Mouse (Mus musculus): ENCODE data around the gene Mrps26. TPM values are rescaled to one million over a fixed set of nuclear protein-coding genes. Genes with fewer than 3 reads are reported as not detected.

The Mrps26 gene
- polyA plus RNA-seq, 1 experiment from 2014 or later: 83.9 TPM

- no peak overlapping the region for H3K27ac ChIP-seq
- H3K4me2 ChIP-seq: no peak overlapping the region
- 79% methylated on average over 3 of the region's 3 CpGs for WGBS
- H3K27me3 ChIP-seq: no peaks in the 10 kb centered on the region
- no peak for ATAC-seq (ENCODE audit: low FRiP score)
- H3K9ac ChIP-seq: no peak overlapping the region
- H3K4me3 ChIP-seq: no peak overlapping the region
- H3K4me1 ChIP-seq (replicated peaks): no peaks in the 10 kb centered on the region
- peaks cover 84% of the 10 kb centered on the region for H3K36me3 ChIP-seq
- no peaks in the 10 kb centered on the region for H3K9me3 ChIP-seq
Observed at GRCm38 (mm10) chr2:130598399-130598798, 34.9 kb downstream of the Mrps26 start.

- Histone ChIP-seq H3K27ac (no peak overlapping the region), H3K36me3 (peaks cover 64% of the 10 kb centered on the region), H3K4me1 (replicated peaks) (no peaks in the 10 kb centered on the region), H3K4me3 (no peak overlapping the region), H3K27me3 (no peaks in the 10 kb centered on the region), H3K9ac (no peak overlapping the region), H3K4me2 (no peak overlapping the region), H3K9me3 (no peaks in the 10 kb centered on the region)
- no peak for ATAC-seq (ENCODE audit: low FRiP score)
- WGBS: 87% methylated on average over 4 of the region's 4 CpGs
Observed at GRCm38 (mm10) chr2:130602195-130602594, 38.7 kb downstream of the Mrps26 start.

DNA sequence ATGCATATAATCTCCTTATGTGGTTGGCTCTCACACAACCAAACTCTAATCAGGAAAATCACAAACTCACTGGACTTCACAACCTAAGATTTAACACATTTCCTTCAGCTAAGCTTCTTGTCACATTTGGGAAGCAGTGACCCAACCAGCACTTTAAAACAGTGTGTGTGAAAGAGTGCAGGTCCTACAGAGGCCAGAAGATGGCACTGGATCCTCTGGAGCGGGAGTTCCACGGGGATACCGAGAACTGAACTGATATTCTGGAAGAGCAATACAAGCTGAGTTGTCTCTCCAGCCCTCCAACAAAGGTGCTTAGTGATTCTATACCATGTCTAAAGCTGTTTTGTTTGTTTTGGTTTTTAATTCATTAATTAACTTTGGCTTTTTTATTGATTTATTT lies 49.5 kb downstream of the Mrps26 start:
- H3K27ac ChIP-seq: no peak overlapping the region
- no peaks in the 10 kb centered on the region for H3K9me3 ChIP-seq
- ATAC-seq (ENCODE audit: low FRiP score): no peak

More for the DNA sequence above, 49.5 kb downstream of the Mrps26 start:
- Histone ChIP-seq H3K36me3 (peaks cover 45% of the 10 kb centered on the region), H3K4me1 (replicated peaks) (no peaks in the 10 kb centered on the region), H3K27me3 (no peaks in the 10 kb centered on the region), H3K9ac (no peak overlapping the region), H3K4me2 (no peak overlapping the region), H3K4me3 (no peak overlapping the region)
- WGBS: 70% methylated on average over 3 of the region's 3 CpGs

Small RNAs within 50 kb of the gene (microRNA-seq; reads per million reads assigned to microRNA genes)
- not detected for gene Gm23876

Other genes with a start within 250 kb of the Mrps26 start
- gene Cpxm1, start 166.2 kb upstream of the Mrps26 start, polyA plus RNA-seq (2015; fragmentation: Nextera tagmentation; extraction: Ambion mirVana): 29.0 and 32.6 TPM in 2 replicates
- 0.16 TPM in 1 of 2 replicates, not detected in the other for gene Gm28372, start 158.5 kb upstream of the Mrps26 start, polyA plus RNA-seq (2015; fragmentation: Nextera tagmentation; extraction: Ambion mirVana)
- 0.68 and 0.83 TPM in 2 replicates for gene 1700020A23Rik, start 158.5 kb upstream of the Mrps26 start, polyA plus RNA-seq (2015; fragmentation: Nextera tagmentation; extraction: Ambion mirVana)
- 0.23 and 0.38 TPM in 2 replicates for gene Tmem239, start 157.3 kb upstream of the Mrps26 start, polyA plus RNA-seq (2015; fragmentation: Nextera tagmentation; extraction: Ambion mirVana)
- 99.9 and 113 TPM in 2 replicates for gene Vps16, start 139.4 kb upstream of the Mrps26 start, polyA plus RNA-seq (2015; fragmentation: Nextera tagmentation; extraction: Ambion mirVana)
- 12.0 and 12.2 TPM in 2 replicates for gene Pced1a, start 139.0 kb upstream of the Mrps26 start, polyA plus RNA-seq (2015; fragmentation: Nextera tagmentation; extraction: Ambion mirVana)
- gene Ptpra, start 113.5 kb upstream of the Mrps26 start, polyA plus RNA-seq (2015; fragmentation: Nextera tagmentation; extraction: Ambion mirVana): 123 and 126 TPM in 2 replicates
- gene Oxt, start 12.4 kb downstream of the Mrps26 start, polyA plus RNA-seq (2015; fragmentation: Nextera tagmentation; extraction: Ambion mirVana): not detected in 2 replicates
- not detected in 2 replicates for gene Avp, start 18.8 kb downstream of the Mrps26 start, polyA plus RNA-seq (2015; fragmentation: Nextera tagmentation; extraction: Ambion mirVana)
- 11.7 and 12.9 TPM in 2 replicates for gene Fastkd5, start 66.3 kb downstream of the Mrps26 start, polyA plus RNA-seq (2015; fragmentation: Nextera tagmentation; extraction: Ambion mirVana)
- 11.5 and 11.8 TPM in 2 replicates for gene Ubox5, start 66.3 kb downstream of the Mrps26 start, polyA plus RNA-seq (2015; fragmentation: Nextera tagmentation; extraction: Ambion mirVana)
- 10.5 and 11.1 TPM in 2 replicates for gene Lzts3, start 79.1 kb downstream of the Mrps26 start, polyA plus RNA-seq (2015; fragmentation: Nextera tagmentation; extraction: Ambion mirVana)
- 72.0 and 74.1 TPM in 2 replicates for gene Ddrgk1, start 100.9 kb downstream of the Mrps26 start, polyA plus RNA-seq (2015; fragmentation: Nextera tagmentation; extraction: Ambion mirVana)
- 141 and 143 TPM in 2 replicates for gene Itpa, start 103.9 kb downstream of the Mrps26 start, polyA plus RNA-seq (2015; fragmentation: Nextera tagmentation; extraction: Ambion mirVana)
- 0.32 and 1.1 TPM in 2 replicates for gene Slc4a11, start 133.8 kb downstream of the Mrps26 start, polyA plus RNA-seq (2015; fragmentation: Nextera tagmentation; extraction: Ambion mirVana)

Data from hindbrain, embryonic 13.5 days (tissue).